Mouse (Mus musculus): ENCODE results near the gene Ppp6r1.
A peak's percentile ranks its signal among the peaks of the same experiment; 100 is the strongest.

- no peak for TF ChIP-seq POLR2A (IDR thresholded peaks at IDR 0.05; ENCODE audit: low read depth, low read length)
- peak; percentile 58 for TF ChIP-seq CTCF (conservative IDR thresholded peaks at IDR 0.05; ENCODE audit: insufficient read depth, insufficient read length, low read depth, low read length)
Measured at GRCm38 (mm10) chr7:4623544-4624189, 35.2 kb downstream of the Ppp6r1 start.

Measured in kidney, adult 2 months (tissue).